Mouse (Mus musculus) heart, postnatal 25 days (tissue): ENCODE data around the gene Ufd1. TPM values are rescaled to one million over a fixed set of nuclear protein-coding genes. Genes with fewer than 3 reads are reported as not detected.
A peak's percentile ranks its signal among the peaks of the same experiment; 100 is the strongest.

Experiments used
- DNase-seq: peaks from one replicate; pipeline ENCODE4 v3.0.0; 2022; ENCODE audit warnings: low spot score
- intact Hi-C: fragments of 180-260 bp; cut with DNase I; formaldehyde crosslinking; loops from one replicate; pipeline ENCODE4 v1.15.1; 2025
- total RNA-seq, 2 experiments: library from RNA; stranded (reverse); gene quantifications; 2 replicates each; pipeline ENCODE4 v1.2.3; 2021

Gene Ufd1
- 10 to 100 TPM; 51.7 to 58.3 TPM for total RNA-seq

DNA sequence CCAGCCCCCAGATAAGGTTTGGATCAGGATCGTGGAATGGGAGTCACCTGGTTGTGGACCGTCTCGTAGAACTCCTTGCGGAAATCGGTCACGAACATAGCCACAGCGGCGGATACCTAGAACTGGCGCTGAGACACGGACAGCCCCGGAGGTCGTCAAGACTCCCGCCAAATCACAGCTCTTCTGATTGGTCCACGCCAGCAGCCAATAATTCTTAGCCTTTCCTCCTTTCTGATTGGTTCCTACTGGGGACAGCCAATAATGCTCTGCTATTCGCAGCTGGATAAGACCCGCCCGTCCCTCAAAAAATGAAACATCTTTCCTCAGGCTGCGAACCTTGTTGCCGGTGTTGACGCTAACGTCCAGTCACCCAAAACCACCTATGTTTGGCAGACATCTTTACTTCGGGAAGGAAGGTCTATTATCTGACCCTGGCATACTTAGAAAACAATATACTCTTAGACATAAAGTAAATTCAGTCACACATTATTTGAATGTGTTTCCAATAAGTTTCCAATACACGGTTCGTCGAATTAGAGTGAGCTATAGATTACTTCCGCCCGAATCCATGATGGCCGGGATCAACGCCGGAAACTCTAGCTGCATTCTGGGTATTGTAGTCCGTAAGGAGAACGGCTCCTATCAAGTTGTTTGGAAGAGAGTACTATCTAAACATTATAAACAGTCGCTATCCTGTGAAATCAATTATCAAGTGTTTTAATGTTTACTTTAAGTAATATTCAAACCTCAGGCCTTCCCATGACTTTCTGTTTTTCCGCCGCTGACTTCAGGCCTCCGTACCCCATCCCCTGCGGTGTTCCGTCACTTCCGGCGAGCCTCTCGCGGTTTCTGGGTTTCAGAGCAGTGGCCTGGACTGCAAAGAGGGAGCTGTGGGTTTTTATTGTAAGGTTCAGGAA lies at the start of gene Ufd1, which contains the start of gene Cdc45:
TSS of gene Ufd1 (plus strand) at position 312 of the 917 bp plus-strand sequence.
TSS of gene Cdc45 (minus strand) at position 520 of the 917 bp plus-strand sequence.
- intact Hi-C loops, result loop anchor here (2.0 kb wide), 1 partner anchor 63 kb away; no protein-coding TSS in a partner anchor
- DNase-seq, result peak; percentile 82

DNA sequence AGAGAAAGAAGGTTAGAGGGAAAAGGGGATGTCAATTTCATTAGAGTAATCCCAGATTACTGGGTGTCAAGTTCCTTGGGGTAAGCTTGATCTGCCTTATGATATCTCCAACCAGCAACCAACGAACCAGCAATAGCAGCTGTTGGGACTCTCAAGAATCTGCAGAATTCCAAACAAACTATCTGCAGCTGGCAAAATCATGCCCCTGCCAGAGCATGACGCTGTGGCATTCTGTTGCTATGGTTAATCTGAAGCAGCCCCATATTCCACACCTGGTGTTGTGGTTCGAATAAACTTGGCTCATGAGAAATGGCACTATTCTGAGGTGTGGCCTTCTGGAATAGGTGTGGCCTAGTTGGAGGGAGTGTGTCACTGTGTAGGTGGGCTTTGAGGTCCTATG lies 48.6 kb upstream of the Ufd1 start:
- DNase-seq, result no peak
- intact Hi-C loops, result no loop called here

DNA sequence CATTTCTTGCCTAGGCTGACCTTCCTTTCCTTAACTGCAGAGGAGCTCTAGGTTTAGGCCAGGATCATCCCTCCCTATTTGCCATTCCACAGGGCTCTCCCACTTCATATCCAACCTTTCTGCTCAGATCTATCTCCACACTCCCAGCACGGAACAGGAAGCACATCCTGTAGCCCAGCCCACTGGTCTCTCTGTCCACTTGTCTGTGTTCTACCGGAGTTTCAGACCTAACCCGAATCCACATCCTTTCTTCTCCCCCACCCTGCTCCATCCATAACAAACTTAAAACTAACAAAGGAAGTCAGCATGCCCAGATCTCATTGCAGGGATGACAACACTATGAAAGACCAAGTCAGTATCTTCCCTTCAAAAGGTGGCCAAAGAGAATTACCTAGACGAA lies 45.2 kb upstream of the Ufd1 start:
- no peak for DNase-seq
- intact Hi-C loops, result no loop called here

DNA sequence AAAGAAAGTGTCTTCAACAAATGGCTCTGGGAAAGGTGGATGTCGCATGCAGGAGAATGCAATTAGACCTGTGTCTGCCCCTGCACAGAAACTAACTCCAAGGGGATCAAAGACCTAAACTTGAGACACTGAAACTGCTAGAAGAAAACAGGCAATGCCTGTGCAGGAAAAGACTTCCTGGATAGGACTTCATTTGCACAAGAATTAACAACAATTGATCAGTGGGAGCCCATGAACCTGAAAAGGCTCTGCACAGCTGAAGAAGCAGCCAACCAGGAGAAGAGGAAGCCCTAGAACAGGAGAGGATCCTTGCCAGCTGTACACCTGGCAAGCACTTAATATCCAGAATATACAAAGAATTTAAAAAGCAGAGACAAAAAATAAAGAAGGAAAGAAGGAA lies 42.1 kb upstream of the Ufd1 start:
- no peak for DNase-seq
- intact Hi-C loops, result no loop called here

DNA sequence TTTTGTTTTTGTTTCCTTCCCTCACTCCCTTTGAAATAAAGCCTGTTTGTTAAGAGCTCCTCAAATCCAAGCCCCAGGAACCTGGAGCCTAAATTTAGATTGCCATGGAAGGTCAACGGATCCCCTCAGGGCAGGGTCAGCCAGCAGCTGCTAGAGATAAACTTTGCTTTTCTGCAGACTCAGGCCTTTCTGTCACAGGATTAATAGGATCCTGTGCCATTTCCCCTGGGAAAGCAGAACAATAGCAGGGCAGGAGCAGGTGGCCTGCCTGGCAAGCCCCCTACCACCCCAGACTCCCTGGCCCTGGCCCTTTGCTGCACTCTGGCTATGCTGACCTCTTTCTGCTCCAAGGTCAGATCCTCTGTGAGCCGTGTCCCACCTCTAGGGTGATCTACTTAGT lies 37.6 kb upstream of the Ufd1 start:
- intact Hi-C loops, result loop anchor here (2.0 kb wide), 1 partner anchor 23 kb away; no protein-coding TSS in a partner anchor
- no peak for DNase-seq

DNA sequence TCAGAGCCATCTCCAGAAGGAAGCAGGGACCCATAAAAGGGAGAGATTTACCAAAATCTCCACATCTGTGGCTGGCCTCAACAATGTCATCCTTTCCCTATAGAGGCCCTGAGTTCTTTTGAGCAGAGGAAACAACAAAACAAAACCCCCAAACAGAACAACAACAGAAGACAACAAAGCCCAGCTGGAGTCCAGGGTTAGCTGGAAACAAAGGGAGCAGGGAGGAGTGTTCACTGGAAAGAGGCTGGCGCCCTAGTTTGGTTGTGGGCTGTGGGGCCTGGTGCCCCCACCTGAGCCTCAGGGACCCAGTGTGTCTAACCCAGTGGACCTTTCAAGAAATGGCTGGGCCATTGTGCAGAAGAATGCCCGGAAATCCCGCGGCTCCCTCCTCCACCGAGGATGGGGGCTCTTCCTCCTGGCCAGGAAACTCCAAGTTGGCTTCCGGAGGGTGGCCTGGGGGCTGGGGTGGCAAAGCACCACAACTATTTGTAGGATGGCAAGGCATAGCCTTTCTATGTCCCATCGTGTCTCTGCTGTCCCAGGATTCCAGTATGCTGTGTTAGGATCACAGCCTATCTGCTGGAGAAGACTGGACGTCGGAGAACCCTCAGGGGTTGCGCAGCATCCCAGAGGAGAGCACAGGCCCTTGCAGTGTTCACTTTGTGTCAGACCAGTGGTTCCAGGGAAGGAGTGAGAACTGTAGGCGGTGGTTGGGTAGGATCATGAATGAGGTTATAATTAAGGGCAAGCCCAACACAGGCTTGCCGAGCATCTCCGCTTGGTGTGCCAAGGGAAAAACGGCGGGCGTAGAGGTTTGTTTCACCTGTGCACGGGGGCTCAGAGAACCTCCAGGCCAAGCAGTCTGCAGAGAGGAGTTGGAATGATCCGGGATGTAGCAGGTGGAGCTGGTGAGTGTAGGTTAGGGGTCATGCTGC lies 35.7 kb upstream of the Ufd1 start:
- intact Hi-C loops, result loop anchor here (2.0 to 5.0 kb wide), 3 partner anchors 25 to 74 kb away; no protein-coding TSS in a partner anchor
- DNase-seq, result peak; percentile 46

DNA sequence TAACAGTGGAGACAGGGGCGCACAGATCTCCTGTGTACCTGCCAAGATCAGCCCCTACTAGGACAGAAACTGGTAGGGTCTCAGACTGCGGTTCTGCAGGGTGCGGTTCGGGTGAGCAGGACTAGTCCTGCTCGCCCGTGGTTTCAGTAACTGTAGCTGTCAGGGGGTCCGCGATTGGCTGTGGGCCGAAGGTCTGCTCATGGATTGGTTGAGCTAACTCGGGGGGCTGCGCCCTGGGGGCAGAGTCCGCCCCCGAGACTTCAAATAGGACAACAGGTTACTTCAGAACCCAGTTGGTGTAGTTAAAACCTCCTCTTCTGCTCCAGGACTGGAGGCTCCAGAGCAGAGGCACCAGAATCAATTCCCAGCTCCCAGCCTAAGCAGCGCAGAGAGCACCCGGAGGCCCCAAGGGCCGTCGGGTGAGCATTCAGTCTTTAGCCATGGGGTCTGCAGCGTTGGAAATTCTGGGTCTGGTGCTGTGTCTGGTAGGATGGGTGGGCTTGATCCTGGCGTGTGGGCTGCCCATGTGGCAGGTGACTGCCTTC lies 35.0 kb upstream of the Ufd1 start, which contains the start of gene Cldn5:
TSS of gene Cldn5 (plus strand) at position 292 of the 545 bp plus-strand sequence.
- DNase-seq, result peak; percentile 58
- intact Hi-C loops, result loop anchor here (5.0 kb wide), 2 partner anchors 44 to 74 kb away; no protein-coding TSS in a partner anchor

DNA sequence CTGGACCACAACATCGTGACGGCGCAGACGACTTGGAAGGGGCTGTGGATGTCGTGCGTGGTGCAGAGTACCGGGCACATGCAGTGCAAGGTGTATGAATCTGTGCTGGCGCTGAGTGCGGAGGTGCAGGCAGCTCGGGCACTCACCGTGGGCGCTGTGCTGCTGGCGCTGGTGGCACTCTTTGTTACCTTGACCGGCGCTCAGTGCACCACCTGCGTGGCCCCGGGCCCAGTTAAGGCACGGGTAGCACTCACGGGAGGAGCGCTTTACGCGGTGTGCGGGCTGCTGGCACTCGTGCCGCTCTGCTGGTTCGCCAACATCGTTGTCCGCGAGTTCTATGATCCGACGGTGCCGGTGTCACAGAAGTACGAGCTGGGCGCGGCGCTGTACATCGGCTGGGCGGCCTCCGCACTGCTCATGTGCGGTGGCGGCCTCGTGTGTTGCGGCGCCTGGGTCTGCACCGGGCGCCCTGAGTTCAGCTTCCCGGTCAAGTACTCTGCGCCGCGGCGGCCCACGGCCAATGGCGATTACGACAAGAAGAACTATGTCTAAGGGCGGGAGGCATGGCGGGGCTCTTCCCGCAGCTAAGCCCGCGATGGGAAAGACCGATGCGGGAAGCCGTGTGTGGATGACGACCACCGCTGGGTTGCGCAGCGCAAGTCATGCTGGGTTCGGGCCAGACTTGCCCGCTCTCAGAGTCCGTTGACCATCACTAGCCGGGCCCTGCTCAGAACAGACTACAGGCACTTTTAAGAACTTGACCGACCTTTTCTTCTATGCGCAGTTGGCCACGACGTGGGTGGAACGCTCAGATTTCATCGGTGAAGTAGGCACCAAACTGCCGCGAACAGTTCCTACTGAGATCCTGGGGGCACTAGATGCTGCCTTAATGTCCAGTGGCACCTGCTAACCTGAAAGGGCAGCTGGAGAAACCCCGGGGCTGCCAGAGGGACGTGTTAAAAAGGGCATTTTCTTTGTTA lies 34.2 kb upstream of the Ufd1 start:
- intact Hi-C loops, result loop anchor here (5.0 kb wide), 2 partner anchors 45 to 75 kb away; no protein-coding TSS in a partner anchor
- no peak for DNase-seq

DNA sequence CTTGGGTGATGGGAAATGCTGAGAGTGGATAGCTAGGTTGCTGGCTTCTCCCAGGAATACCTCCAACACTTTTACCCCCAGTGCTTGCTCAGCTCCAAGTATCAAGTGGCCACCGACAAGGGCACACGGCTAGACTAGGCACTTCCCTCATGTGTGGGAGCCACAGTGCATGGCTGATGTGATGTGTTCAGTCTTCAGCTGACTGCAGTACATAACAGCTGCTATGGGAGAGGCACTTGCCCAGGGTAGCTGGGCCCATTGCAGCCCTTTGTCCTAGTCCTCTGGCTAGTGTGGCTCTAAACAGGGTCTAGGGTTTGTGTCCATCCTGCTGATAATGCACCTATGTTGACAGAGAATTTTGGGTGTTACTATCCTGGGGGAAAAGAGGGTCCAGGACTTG lies 33.1 kb upstream of the Ufd1 start:
- no peak for DNase-seq
- intact Hi-C loops, result loop anchor here (5.0 kb wide), 2 partner anchors 46 to 76 kb away; no protein-coding TSS in a partner anchor

DNA sequence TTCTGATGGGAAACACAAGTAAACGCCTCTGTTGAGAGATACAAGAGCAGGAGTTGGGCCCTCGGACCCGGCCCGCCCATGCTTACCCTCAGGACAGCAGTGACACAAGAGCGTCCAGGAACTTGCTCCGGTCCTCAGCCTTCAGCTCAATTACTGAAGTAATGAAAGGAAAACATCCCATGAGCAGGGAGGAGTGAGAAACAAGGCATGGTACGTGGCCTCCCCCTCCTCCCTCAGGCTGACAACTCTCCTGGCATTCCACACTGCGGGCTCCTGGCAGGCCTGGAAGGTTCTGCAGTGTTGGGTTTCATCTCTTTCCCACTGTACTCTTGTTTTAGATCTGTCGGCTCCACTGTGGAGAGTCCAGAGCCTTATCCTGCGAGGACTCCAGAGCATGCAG lies 29.8 kb upstream of the Ufd1 start:
- intact Hi-C loops, result no loop called here
- no peak for DNase-seq

DNA sequence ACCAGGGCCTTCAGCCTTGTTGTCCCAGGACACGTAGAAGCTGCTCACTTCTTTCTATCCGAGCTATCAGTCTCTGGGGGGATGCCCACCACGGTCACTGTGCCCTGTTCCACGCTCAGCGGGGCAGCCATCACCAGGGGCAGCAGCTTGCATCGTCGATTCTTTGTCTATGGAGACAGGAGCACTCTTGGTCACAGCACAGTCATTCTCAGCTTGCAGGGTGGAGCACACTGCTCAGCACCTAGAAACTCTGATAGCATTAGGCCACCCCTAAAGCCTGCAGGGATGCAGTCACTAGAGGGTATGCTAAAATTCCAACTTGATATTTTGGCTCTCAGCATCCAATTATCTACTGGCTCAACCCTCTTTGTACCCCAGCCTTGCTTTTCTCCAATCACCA lies 26.6 kb upstream of the Ufd1 start:
- DNase-seq, result no peak
- intact Hi-C loops, result no loop called here

DNA sequence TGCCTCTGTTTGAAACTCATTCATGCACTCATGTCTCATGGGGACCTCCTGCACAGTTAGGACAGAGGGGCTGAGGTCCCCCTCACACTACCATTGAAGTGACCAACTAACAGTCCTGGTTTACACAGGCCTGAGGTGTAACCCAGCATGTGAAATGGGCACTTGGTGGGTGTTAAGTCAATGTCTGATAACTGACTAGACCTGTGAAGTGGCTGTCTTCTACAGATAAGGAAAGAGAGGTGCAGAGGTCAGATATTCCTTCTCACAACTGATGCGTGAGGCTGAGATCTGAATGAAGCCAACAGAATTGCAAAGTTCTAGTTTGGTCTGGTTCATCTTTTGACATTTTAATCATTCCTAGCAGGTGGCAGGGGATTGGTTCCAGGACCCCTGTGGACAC lies 26.1 kb upstream of the Ufd1 start:
- no peak for DNase-seq
- intact Hi-C loops, result no loop called here

DNA sequence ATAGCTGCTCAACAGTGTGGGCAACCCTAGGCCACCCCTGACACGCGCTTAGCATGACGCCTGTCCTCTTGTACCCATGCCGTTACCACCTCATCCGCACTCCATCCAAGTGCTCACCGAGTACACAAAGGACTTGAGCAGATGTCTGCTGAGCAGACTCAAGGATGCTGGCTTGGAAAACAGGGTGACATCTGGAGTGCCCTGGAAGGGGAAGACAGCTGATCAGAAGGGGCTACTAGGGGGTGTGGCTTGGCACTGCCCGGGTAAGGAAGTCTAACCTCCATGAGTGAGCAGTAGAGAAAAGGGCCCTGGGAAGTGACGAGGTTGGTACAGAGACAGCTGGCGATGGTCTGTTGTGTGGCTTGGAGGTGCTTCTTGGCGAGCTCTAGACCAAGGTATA lies 24.9 kb upstream of the Ufd1 start:
- intact Hi-C loops, result no loop called here
- no peak for DNase-seq

DNA sequence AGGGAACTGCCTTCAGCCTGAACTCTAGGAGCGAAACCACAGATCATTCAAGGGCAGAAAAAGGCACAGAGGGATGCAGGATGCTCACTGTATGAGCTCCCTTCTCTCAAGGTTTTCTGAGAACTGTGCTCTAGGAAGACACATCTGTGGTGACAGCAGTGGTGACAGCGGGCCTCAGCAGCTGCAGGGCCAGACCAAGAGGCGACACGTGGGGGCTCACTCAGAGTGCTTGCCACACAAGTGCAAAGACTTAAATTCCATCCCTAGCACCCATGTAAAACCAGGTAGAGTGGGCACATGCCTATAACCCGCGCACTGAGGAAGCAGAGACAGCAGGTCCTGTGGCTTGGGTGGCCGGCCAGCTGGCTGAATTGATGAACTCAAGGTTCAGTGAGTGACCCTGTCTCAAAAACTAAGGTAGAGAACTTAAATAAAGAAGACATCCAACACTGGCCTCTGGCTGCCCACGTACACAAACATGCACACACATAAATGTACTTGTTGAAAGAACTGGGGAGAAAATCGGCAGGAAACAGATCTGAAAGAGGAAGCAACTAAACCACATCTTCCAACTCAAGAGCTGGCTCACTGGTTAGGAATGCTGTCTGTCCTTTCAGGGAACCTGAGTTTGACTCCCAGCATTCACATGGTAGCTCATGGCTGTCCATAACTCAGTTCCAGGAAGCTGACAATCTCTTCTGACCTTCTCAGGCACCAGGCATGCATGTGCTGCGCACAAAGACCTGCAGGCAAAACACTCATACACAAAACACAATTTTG lies 22.8 kb upstream of the Ufd1 start:
- no peak for DNase-seq
- intact Hi-C loops, result no loop called here

DNA sequence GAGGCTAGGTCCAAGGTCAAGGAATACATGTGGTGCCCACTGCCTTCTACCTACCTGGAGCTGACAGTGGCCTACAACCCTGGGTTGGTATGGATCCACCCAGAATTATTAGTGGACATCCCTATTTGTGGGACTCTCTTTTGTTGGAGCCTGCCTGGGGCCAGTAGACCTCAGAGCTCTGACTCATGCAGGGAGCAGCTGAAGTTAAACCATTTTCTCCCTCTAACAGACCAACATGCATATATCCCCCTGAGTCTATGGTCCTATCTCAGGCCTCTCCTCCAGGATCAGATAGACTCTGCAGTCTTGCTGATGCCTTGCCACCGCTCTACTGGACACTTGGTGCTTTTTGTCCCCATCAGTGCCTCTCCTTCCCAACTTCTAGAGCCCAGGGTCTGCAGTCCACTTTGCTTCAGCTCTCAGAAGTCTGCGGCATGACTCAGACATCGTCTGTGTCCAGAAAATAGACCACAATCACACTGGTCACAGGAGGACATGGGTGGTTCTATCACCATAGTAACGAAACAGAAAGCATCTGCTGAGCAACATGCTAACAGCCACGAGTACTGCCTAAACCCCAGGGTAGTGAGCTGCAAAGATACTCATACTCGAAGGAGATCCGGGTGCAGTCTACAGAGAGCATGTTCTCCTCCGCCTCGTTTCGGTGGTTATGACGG lies 16.2 kb upstream of the Ufd1 start:
- DNase-seq, result no peak
- intact Hi-C loops, result loop anchor here (5.0 kb wide), 1 partner anchor 168 kb away; the partner anchor contains the start of genes Gm49601 and Sept5

DNA sequence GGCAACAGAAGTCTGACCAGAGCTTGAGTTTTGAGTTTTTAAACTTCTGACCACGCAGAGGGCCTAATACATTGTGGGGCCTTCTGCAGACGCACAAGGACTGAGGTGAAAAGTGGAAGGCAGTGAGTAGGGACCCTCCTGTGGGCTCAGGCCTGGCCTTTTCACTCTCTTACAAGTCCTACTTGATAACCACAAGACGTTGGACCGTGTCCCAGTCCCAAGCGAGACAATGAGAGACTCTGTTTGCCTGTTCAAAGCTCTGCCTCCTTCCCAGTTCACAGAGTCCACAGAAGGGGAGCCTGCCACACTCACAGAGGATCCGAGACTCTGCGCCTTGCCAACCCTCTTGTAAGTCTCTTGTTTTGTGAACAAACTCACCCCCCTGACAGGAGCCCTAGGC lies 14.9 kb upstream of the Ufd1 start:
- DNase-seq, result no peak
- intact Hi-C loops, result loop anchor here (5.0 kb wide), 1 partner anchor 169 kb away; the partner anchor contains the start of genes Gm49601 and Sept5

DNA sequence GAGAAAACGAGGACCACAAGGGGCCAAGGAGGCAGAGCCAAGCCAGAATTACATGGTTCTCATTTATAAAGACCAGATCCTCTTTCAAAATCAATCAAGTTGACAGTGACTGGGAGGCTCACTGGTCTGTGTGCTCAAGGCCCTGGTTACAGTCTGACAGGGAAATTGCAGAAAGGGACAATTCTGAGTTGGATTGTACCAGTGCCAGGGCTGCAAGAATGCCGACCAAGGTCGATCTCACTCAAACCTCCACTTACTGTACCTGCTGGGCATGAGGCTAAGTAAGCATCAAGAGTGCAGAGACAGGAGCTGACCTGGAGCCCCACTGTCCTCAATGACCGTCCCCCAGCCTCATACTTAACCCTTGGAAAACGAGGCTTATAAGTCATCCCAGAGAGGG lies 13.4 kb upstream of the Ufd1 start:
- DNase-seq, result no peak
- intact Hi-C loops, result loop anchor here (1.0 to 5.0 kb wide), 2 partner anchors 102 to 171 kb away; partner anchors contain the start of genes Gm49601 and Sept5
